Mouse (Mus musculus) midbrain, postnatal 0 days (tissue): ENCODE results near the gene Tmem135. TPM values are rescaled to one million over a fixed set of nuclear protein-coding genes. Genes with fewer than 3 reads are reported as not detected.

Experiments
- ATAC-seq: fragments of 200-750 bp; cut with Nextera tagmentation; 2 replicates; pipeline ENCODE4 v1.8.0; 2017; ENCODE audit warnings: moderate number of reproducible peaks, mild to moderate bottlenecking, moderate TSS enrichment, moderate library complexity; ENCODE audit not compliant: low FRiP score
- DNase-seq: peaks from one replicate; pipeline ENCODE4 v3.0.0-alpha.2; 2015; ENCODE audit warnings: low spot score
- H3K27ac ChIP-seq: fragments of 300-500 bp; sonication (generic); 2 replicates; pipeline ENCODE4 v1.5.1; 2014; ENCODE audit warnings: low read depth, mild to moderate bottlenecking, low read length, mixed read lengths
- H3K27me3 ChIP-seq: fragments of 300-500 bp; sonication (generic); 2 replicates; pipeline ENCODE4 v1.6.1; 2014; ENCODE audit warnings: low read length, control low read depth, mixed read lengths; ENCODE audit not compliant: insufficient read depth
- H3K36me3 ChIP-seq: fragments of 300-500 bp; sonication (generic); 2 replicates; pipeline ENCODE4 v1.6.1; 2014; ENCODE audit warnings: low read length, control low read depth, mixed read lengths; ENCODE audit not compliant: insufficient read depth
- H3K4me1 ChIP-seq: fragments of 300-500 bp; sonication (generic); 2 replicates; pipeline ENCODE4 v1.6.1; 2014; ENCODE audit warnings: mild to moderate bottlenecking, control low read depth, antibody characterized with exemption, low read length, mixed read lengths; ENCODE audit not compliant: insufficient read depth
- H3K4me2 ChIP-seq: fragments of 300-500 bp; sonication (generic); 2 replicates; pipeline ENCODE4 v1.6.1; 2014; ENCODE audit warnings: low read depth, mild to moderate bottlenecking, low read length, mixed read lengths; ENCODE audit not compliant: poor library complexity, severe bottlenecking
- H3K4me3 ChIP-seq: fragments of 300-500 bp; sonication (generic); 2 replicates; pipeline ENCODE4 v1.5.1; 2014; ENCODE audit warnings: low read depth, mild to moderate bottlenecking, low read length, moderate library complexity
- H3K9ac ChIP-seq: fragments of 300-500 bp; sonication (generic); replicated peaks from 2 replicates; pipeline ENCODE4 v1.6.1; 2014; ENCODE audit warnings: mild to moderate bottlenecking, low read length, moderate library complexity, mixed read lengths; ENCODE audit not compliant: poor library complexity, severe bottlenecking
- H3K9me3 ChIP-seq: fragments of 300-500 bp; sonication (generic); 2 replicates; pipeline ENCODE4 v1.6.1; 2016; ENCODE audit warnings: low read length, control low read depth
- CTCF ChIP-seq: IDR thresholded peaks from 2 replicates; pipeline ENCODE4 v1.5.1; 2016; ENCODE audit warnings: antibody characterized with exemption, mild to moderate bottlenecking
- WGBS: fragments of 180-500 bp; shearing (Covaris S2); extraction: QIAGEN DNeasy Blood & Tissue Kit; methylation state at CpG from one replicate; pipeline ENCODE4 v1.1.7; 2014; 5-methylcytosine and 5-hydroxymethylcytosine counted together
- polyA plus RNA-seq: library from polyadenylated mRNA; unstranded; fragments of >200 nt; fragmentation: Nextera tagmentation; extraction: Ambion mirVana; gene quantifications from 2 replicates; pipeline ENCODE4 v1.2.1, GENCODE M21; 2015
- total RNA-seq: library from RNA; depleted of rRNA; stranded (reverse); fragments of >200 nt; gene quantifications from 2 replicates; pipeline ENCODE4 v1.2.3, GENCODE M21; 2014

The Tmem135 gene
- total and polyA plus RNA-seq, 2 experiments from 2014 or later: 33.5 to 35.7 TPM

GRCm38 (mm10) chr7:89239592-89239991 is 164.4 kb downstream of the Tmem135 start:
- Histone ChIP-seq H3K36me3 (no peaks in the 10 kb centered on the region), H3K9ac (no peak overlapping the region), H3K27me3 (no peaks in the 10 kb centered on the region), H3K4me1 (no peaks in the 10 kb centered on the region), H3K4me2 (no peak overlapping the region), H3K4me3 (no peak overlapping the region), H3K27ac (no peak overlapping the region), H3K9me3 (no peaks in the 10 kb centered on the region)
- 90% methylated on average over 4 of the region's 4 CpGs for WGBS
- DNase-seq (no peak), ATAC-seq (no peak)
- no peak for TF ChIP-seq CTCF

GRCm38 (mm10) chr7:89236592-89236991 is 167.4 kb downstream of the Tmem135 start:
- 80% methylated on average over 2 of the region's 2 CpGs for WGBS
- DNase-seq (no peak), ATAC-seq (no peak)
- Histone ChIP-seq H3K36me3 (no peaks in the 10 kb centered on the region), H3K9me3 (no peaks in the 10 kb centered on the region), H3K4me3 (no peak overlapping the region), H3K4me2 (no peak overlapping the region), H3K4me1 (no peaks in the 10 kb centered on the region), H3K27ac (no peak overlapping the region), H3K27me3 (no peaks in the 10 kb centered on the region), H3K9ac (no peak overlapping the region)
- no peak for TF ChIP-seq CTCF

DNA sequence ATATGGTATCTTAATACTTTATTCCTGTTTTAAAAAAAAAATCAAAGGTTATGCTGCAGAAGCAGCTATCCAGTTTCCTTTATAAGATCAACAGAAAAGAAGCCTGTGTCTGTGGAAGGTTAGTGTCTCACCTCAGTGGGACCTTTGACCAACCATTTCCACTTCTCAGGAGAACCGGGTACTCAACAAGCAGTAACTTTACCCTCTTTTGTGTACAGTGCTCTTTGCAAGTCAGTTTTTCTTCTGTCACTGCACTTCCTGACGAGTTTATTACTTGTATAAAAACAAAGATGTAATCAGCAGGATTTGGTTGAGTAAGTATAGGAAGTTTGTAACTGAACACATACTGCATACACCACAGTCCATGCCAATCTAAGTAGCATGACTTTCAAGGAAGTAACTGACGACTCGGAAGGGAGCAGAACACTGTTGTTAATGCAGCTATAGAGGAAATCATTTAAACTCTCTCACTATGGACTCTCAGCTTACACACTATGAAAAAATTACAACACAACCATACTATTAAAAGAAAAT is 168.0 kb downstream of the Tmem135 start:
- Histone ChIP-seq H3K4me1 (no peaks in the 10 kb centered on the region), H3K9me3 (no peaks in the 10 kb centered on the region), H3K36me3 (no peaks in the 10 kb centered on the region), H3K27me3 (no peaks in the 10 kb centered on the region), H3K4me3 (no peak overlapping the region), H3K27ac (no peak overlapping the region), H3K9ac (no peak overlapping the region), H3K4me2 (no peak overlapping the region)
- no peak for ATAC-seq
- TF ChIP-seq CTCF: no peak
- WGBS: 76% methylated on average over 4 of the region's 4 CpGs
- DNase-seq: no peak

- Histone ChIP-seq H3K9ac (no peak overlapping the region), H3K4me3 (no peak overlapping the region), H3K27ac (no peak overlapping the region), H3K4me2 (no peak overlapping the region), H3K27me3 (no peaks in the 10 kb centered on the region), H3K9me3 (no peaks in the 10 kb centered on the region), H3K4me1 (no peaks in the 10 kb centered on the region), H3K36me3 (no peaks in the 10 kb centered on the region)
- 98% methylated on average over 3 of the region's 3 CpGs for WGBS
- TF ChIP-seq CTCF: no peak
- no peak for DNase-seq
- no peak for ATAC-seq
Observed at GRCm38 (mm10) chr7:89232499-89233145, 171.4 kb downstream of the Tmem135 start.

DNA sequence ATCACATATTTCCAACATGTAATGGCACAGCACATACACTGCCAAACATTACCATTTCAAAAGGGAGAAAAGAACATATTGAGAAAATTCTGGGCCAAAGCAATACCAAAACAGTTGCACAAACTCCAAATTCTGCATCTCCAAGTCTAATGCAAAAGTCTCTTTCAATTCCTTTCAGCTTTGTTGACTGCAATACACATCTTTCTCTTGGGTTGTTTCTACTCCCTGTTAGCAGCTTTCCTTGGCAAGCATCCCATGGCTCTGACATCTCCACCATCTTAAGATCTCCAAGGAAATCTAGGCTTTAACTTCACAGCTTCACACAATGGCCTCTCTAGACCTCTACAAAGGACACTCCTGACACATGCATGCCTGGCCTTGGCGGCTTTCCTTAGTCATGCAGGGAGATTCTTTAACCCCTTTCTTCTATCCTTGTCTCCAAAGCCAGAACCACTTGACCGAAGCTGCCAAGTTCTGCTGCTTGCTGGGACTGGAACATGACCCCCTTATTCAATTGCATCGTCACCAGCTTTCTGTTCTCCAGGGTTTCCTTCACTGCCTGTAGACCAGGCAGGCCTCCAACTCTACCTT is 172.7 kb downstream of the Tmem135 start:
- no peak overlapping the region for H3K4me2 ChIP-seq
- H3K36me3 ChIP-seq: no peaks in the 10 kb centered on the region
- 73% methylated on average over 3 of the region's 3 CpGs for WGBS
- H3K4me1 ChIP-seq: no peaks in the 10 kb centered on the region
- H3K9me3 ChIP-seq: no peaks in the 10 kb centered on the region
- no peak for TF ChIP-seq CTCF
- no peak overlapping the region for H3K9ac ChIP-seq
- H3K27ac ChIP-seq: no peak overlapping the region
- H3K4me3 ChIP-seq: no peak overlapping the region
- no peaks in the 10 kb centered on the region for H3K27me3 ChIP-seq
- DNase-seq: peak; percentile 31
- ATAC-seq: no peak

- no peak for TF ChIP-seq CTCF
- no peak overlapping the region for H3K9ac ChIP-seq
- no peak overlapping the region for H3K4me2 ChIP-seq
- no peak overlapping the region for H3K4me3 ChIP-seq
- no peak for ATAC-seq
- H3K4me1 ChIP-seq: no peaks in the 10 kb centered on the region
- 97% methylated on average over 1 of the region's 1 CpGs for WGBS
- H3K9me3 ChIP-seq: no peaks in the 10 kb centered on the region
- H3K27me3 ChIP-seq: no peaks in the 10 kb centered on the region
- H3K36me3 ChIP-seq: no peaks in the 10 kb centered on the region
- no peak overlapping the region for H3K27ac ChIP-seq
- no peak for DNase-seq
Observed at GRCm38 (mm10) chr7:89222609-89223008, 181.4 kb downstream of the Tmem135 start.
